Mouse (Mus musculus) testis, adult 2 months (tissue): Measurements from ENCODE around the gene Ahdc1. TPM values are rescaled to one million over a fixed set of nuclear protein-coding genes. Genes with fewer than 3 reads are reported as not detected.

ENCODE experiments used
- H3K27ac ChIP-seq: fragments of 200-500 bp; 2 replicates; pipeline ENCODE4 v1.5.1; 2012; ENCODE audit warnings: low read depth, low read length; ENCODE audit not compliant: control insufficient read depth, insufficient read depth
- H3K27me3 ChIP-seq: fragments of 200-500 bp; 2 replicates; pipeline ENCODE4 v1.6.1; 2012; ENCODE audit warnings: mild to moderate bottlenecking, low read length, moderate library complexity; ENCODE audit not compliant: control insufficient read depth, insufficient read depth
- H3K36me3 ChIP-seq: fragments of 200-500 bp; 2 replicates; pipeline ENCODE4 v1.6.1; 2012; ENCODE audit warnings: mild to moderate bottlenecking, low read length; ENCODE audit not compliant: control insufficient read depth, insufficient read depth
- H3K4me1 ChIP-seq: fragments of 200-500 bp; 2 replicates; pipeline ENCODE4 v1.6.1; 2012; ENCODE audit warnings: low read length; ENCODE audit not compliant: control insufficient read depth, insufficient read depth
- H3K4me3 ChIP-seq: fragments of 200-500 bp; 2 replicates; pipeline ENCODE4 v1.5.1; 2012; ENCODE audit warnings: low read depth, mild to moderate bottlenecking, low read length, moderate library complexity, mixed read lengths; ENCODE audit not compliant: control insufficient read depth
- CTCF ChIP-seq: fragments of 200-500 bp; IDR thresholded peaks from 2 replicates; pipeline ENCODE4 v1.5.1; 2012; ENCODE audit warnings: low read depth, mild to moderate bottlenecking, inconsistent platforms, low read length, moderate library complexity; ENCODE audit not compliant: control insufficient read depth, insufficient read depth, insufficient replicate concordance
- POLR2A ChIP-seq: fragments of 200-500 bp; IDR thresholded peaks from 2 replicates; pipeline ENCODE4 v1.6.1; 2012; ENCODE audit warnings: low read depth, mild to moderate bottlenecking, inconsistent platforms, low read length, moderate library complexity; ENCODE audit not compliant: control insufficient read depth
- polyA plus RNA-seq: library from polyadenylated mRNA; depleted of rRNA; stranded (reverse); fragments of >200 nt; gene quantifications from 2 replicates; pipeline ENCODE4 v1.2.3, GENCODE M21; 2012

Gene Ahdc1
- polyA plus RNA-seq, 1 experiment: 65.0 TPM

DNA sequence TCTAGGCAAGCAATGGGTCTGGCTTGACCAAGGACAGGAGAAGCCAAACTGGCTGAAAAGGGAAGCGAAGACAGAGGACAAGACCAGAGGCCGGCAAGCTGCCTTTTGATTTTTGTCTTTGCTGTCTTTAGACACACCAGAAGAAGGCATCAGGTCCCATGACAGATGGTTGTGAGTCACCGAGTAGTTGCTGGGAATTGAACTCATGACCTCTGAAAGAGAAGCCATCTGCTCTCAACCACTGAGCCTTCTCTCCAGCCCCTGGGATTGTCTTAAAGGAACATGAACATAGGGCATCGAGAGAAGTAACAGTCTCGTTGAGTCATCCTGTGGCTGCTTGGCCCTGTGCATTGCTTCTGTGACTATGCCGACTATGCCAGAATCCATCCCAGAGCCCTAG is 39.5 kb upstream of the Ahdc1 start:
- Histone ChIP-seq H3K4me3 (no peak overlapping the region), H3K4me1 (peaks cover 6% of the 10 kb centered on the region), H3K27me3 (no peaks in the 10 kb centered on the region), H3K27ac (no peak overlapping the region), H3K36me3 (no peaks in the 10 kb centered on the region)
- no peak for TF ChIP-seq CTCF
- TF ChIP-seq POLR2A: no peak

DNA sequence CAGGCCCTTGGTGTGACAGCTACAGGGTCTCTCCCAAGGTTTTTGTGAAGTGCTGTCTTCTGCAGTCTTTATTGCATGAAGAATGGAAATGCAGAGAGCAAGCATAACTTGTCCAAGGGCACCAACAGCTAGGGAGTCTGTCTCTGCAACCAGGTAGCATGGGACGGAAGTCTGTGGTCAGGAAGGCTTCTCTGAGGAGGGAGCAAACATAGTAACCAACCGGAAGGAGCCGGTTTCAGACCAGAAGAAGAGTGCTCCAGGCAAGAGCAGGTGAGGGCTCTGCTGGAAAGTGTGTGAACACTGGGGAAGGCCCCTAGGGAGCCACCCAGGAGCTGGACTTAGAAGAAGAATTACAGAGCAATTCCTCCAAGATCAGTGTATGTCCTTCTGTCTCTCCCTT is 39.0 kb upstream of the Ahdc1 start:
- Histone ChIP-seq H3K36me3 (no peaks in the 10 kb centered on the region), H3K4me1 (peaks cover 6% of the 10 kb centered on the region), H3K27ac (no peak overlapping the region), H3K27me3 (no peaks in the 10 kb centered on the region), H3K4me3 (no peak overlapping the region)
- TF ChIP-seq CTCF (no peak), POLR2A (no peak)

GRCm38 (mm10) chr4:132972556-132972955 is 38.5 kb upstream of the Ahdc1 start:
- no peak for TF ChIP-seq CTCF
- no peak for TF ChIP-seq POLR2A
- no peak overlapping the region for H3K4me3 ChIP-seq
- peaks cover 6% of the 10 kb centered on the region for H3K4me1 ChIP-seq
- no peak overlapping the region for H3K27ac ChIP-seq
- H3K36me3 ChIP-seq: no peaks in the 10 kb centered on the region
- H3K27me3 ChIP-seq: no peaks in the 10 kb centered on the region

DNA sequence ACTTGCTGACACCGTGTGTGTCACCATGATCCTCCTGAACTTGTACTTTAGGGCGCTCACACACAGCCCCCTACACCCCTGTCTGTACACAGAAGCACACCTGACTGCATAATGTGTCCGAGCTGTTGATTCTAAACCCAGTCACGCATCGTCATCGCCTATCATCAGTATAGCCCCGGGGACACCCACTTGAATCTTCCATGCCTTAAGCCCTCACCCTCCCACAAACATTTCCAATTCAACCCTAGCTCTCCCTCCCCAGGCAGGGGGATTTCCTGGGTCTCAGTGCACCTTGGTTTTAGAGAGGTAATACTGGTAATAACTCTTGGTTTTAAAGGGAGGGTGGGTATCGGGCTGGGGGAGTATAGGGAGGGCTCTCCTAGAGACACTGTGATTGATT is 37.9 kb upstream of the Ahdc1 start:
- Histone ChIP-seq H3K27ac (no peak overlapping the region), H3K4me1 (peaks cover 6% of the 10 kb centered on the region), H3K36me3 (no peaks in the 10 kb centered on the region), H3K4me3 (no peak overlapping the region), H3K27me3 (no peaks in the 10 kb centered on the region)
- TF ChIP-seq CTCF: no peak
- TF ChIP-seq POLR2A: no peak

GRCm38 (mm10) chr4:132973814-132974398 is 37.2 kb upstream of the Ahdc1 start, which contains the start of gene Fgr:
Gene Fgr, plus strand, starts transcription at chr4:132974095.
- H3K4me1 ChIP-seq: peaks cover 6% of the 10 kb centered on the region
- H3K36me3 ChIP-seq: no peaks in the 10 kb centered on the region
- no peaks in the 10 kb centered on the region for H3K27me3 ChIP-seq
- H3K4me3 ChIP-seq: no peak within 1 kb of the TSS; the same call in 1 of the 2 replicates
- no peak for TF ChIP-seq POLR2A
- no peak for TF ChIP-seq CTCF
- H3K27ac ChIP-seq: no peak within 1 kb of the TSS

- Histone ChIP-seq H3K27ac (no peak overlapping the region), H3K4me1 (peaks cover 6% of the 10 kb centered on the region), H3K27me3 (no peaks in the 10 kb centered on the region), H3K4me3 (no peak overlapping the region), H3K36me3 (no peaks in the 10 kb centered on the region)
- TF ChIP-seq CTCF: no peak
- TF ChIP-seq POLR2A: no peak
Observed at GRCm38 (mm10) chr4:132974904-132975303, 36.2 kb upstream of the Ahdc1 start.

DNA sequence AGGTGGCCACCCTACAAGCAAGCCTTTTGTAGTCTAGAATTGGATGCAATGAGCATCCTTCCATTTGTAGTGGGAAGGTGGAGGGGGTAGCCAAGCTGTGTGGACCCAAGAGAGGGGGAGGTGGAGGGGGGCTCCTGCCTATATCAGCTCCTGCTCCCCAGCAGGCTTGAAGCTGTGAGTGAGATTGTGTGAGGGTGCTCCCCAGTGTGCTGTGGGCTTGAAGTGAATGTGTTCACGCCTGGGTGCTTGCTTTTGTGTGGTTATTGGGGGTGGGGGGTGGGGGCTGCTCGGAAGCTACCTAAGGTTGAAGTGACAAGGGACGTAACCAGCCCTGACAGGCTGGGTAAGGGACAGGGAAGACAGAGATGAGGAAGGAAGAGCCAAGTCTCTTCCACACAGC is 35.3 kb upstream of the Ahdc1 start:
- H3K4me1 ChIP-seq: peaks cover 6% of the 10 kb centered on the region
- no peaks in the 10 kb centered on the region for H3K27me3 ChIP-seq
- no peak overlapping the region for H3K4me3 ChIP-seq
- no peak overlapping the region for H3K27ac ChIP-seq
- H3K36me3 ChIP-seq: no peaks in the 10 kb centered on the region
- no peak for TF ChIP-seq POLR2A
- no peak for TF ChIP-seq CTCF
